Mouse (Mus musculus) ES-E14 (cell line): ENCODE results near the gene Wnt3a.

Source experiments
- CHD2 ChIP-seq: IDR thresholded peaks from 2 replicates; pipeline ENCODE4 v1.6.1; 2014; ENCODE audit warnings: mild to moderate bottlenecking, low read depth, low read length, inconsistent platforms
- ZC3H11A ChIP-seq: IDR thresholded peaks from 2 replicates; pipeline ENCODE4 v1.6.1; 2012; ENCODE audit warnings: low read depth, mild to moderate bottlenecking, inconsistent platforms, low read length, borderline replicate concordance

GRCm38 (mm10) chr11:59300185-59300584 lies 9.6 kb upstream of the Wnt3a start:
- TF ChIP-seq ZC3H11A (no peak), CHD2 (no peak)
